Mouse (Mus musculus): ENCODE measurements at regions not wholly inside any gene's neighbourhood (a gene's known extent, or its start where the extent isn't known, plus 50 kb on each side); places are given as distances from the start of the nearest gene placed in this dataset.

DNA sequence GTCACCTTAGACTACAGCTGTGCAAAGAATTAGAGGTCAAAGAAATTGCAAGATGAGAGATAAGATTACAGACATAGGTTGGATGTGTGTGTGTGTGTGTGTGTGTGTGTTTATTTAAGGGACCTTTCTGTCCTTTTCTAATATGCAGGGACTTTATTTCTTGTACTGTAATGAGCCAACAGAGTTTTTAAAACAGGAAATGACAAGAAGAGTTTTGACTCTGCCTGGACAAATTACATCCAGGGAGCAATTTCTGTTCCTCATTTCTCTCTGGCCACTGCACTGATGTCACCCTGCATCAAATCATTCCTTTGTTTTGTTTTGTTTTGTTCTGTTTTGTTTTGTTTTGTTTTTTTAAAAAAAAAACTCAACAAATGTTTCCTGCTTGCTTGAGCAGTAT is 115.3 kb downstream of the Cysltr2 start:
- TF ChIP-seq CTCF (IDR thresholded peaks at IDR 0.05; ENCODE audit: control insufficient read depth, insufficient read depth, low read length) = no peak
- no peak for TF ChIP-seq POLR2A (IDR thresholded peaks at IDR 0.05; ENCODE audit: borderline replicate concordance, control insufficient read depth, low read depth, low read length)
